Mouse (Mus musculus): ENCODE measurements around the gene Tm9sf1. TPM values are rescaled to one million over a fixed set of nuclear protein-coding genes. Genes with fewer than 3 reads are reported as not detected.

Gene Tm9sf1
- 68.7 and 73.4 TPM in 2 replicates for polyA plus RNA-seq (2016; fragmentation: Nextera tagmentation; extraction: Ambion mirVana)

GRCm38 (mm10) chr14:55643060-55643907 lies at the start of gene Tm9sf1:
Tm9sf1 (minus strand) TSS chr14:55643806.
- peaks cover 35% of the 10 kb centered on the region for H3K36me3 ChIP-seq (replicated peaks)
- H3K9ac ChIP-seq: peak within 1 kb of the TSS; percentile 90
- ATAC-seq (ENCODE audit: low FRiP score): peak; percentile 90
- H3K4me1 ChIP-seq: peaks cover 25% of the 10 kb centered on the region
- H3K9me3 ChIP-seq: no peaks in the 10 kb centered on the region
- H3K4me2 ChIP-seq: peak within 1 kb of the TSS; percentile 90
- under 1% methylated on average over 87 of the region's 89 CpGs for WGBS
- H3K27me3 ChIP-seq: no peaks in the 10 kb centered on the region
- H3K27ac ChIP-seq: peak within 1 kb of the TSS; percentile 94
- H3K4me3 ChIP-seq (replicated peaks): peak within 1 kb of the TSS; percentile 92

DNA sequence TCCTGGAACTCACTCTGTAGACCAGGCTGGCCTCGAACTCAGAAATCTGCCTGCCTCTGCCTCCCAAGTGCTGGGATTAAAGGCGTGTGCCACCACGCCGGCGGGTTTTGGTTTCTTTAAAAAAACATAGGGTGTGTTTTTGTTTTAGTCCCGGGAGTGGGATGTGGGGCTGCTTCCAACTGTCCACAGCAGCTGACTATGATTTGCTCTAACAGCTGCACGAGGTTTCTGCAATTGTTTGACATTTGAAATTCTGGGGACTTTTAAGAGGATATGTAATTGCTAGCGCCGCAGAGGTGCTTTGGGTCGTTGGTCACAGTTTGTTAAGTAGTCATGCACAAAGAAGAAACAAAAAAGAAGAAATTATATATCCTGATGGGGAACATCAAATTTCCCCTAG lies 45.8 kb upstream of the Tm9sf1 start:
- no peaks in the 10 kb centered on the region for H3K27me3 ChIP-seq
- no peak overlapping the region for H3K4me2 ChIP-seq
- ATAC-seq (ENCODE audit: low FRiP score): no peak
- no peak overlapping the region for H3K27ac ChIP-seq
- WGBS: 80% methylated on average over 10 of the region's 10 CpGs
- H3K36me3 ChIP-seq (replicated peaks): no peaks in the 10 kb centered on the region
- H3K4me3 ChIP-seq (replicated peaks): no peak overlapping the region
- H3K9me3 ChIP-seq: no peaks in the 10 kb centered on the region
- H3K4me1 ChIP-seq: no peaks in the 10 kb centered on the region
- no peak overlapping the region for H3K9ac ChIP-seq

DNA sequence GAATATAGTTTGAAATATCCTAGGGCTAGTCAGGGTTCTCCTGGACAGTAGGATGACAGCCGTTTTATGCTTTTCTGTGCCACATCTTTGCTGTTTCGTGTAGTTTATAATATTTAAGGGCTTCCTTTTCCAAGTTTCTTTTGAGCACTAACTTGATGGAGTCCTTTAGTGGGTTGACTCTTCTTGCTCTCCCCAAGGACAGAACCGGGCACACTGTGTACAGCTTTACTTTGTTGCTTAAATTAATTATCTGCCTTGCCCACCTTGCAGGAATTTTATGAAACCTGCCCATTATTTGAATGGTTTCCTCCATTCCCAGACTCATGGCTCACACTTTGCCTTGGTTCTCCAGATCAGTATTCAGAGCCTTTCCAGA lies 38.5 kb upstream of the Tm9sf1 start:
- H3K9ac ChIP-seq: peak overlapping the region; percentile 83; the same call in 1 of the 2 replicates
- H3K36me3 ChIP-seq (replicated peaks): peaks cover 34% of the 10 kb centered on the region
- H3K9me3 ChIP-seq: no peaks in the 10 kb centered on the region
- peak overlapping the region; percentile 72; the same call in 1 of the 2 replicates for H3K27ac ChIP-seq
- peaks cover 11% of the 10 kb centered on the region for H3K4me1 ChIP-seq
- H3K4me2 ChIP-seq: peak overlapping the region; percentile 86
- peak overlapping the region; percentile 86 for H3K4me3 ChIP-seq (replicated peaks)
- peak; percentile 66 for ATAC-seq (ENCODE audit: low FRiP score)
- no peaks in the 10 kb centered on the region for H3K27me3 ChIP-seq
- 17% methylated on average over 3 of the region's 3 CpGs for WGBS

DNA sequence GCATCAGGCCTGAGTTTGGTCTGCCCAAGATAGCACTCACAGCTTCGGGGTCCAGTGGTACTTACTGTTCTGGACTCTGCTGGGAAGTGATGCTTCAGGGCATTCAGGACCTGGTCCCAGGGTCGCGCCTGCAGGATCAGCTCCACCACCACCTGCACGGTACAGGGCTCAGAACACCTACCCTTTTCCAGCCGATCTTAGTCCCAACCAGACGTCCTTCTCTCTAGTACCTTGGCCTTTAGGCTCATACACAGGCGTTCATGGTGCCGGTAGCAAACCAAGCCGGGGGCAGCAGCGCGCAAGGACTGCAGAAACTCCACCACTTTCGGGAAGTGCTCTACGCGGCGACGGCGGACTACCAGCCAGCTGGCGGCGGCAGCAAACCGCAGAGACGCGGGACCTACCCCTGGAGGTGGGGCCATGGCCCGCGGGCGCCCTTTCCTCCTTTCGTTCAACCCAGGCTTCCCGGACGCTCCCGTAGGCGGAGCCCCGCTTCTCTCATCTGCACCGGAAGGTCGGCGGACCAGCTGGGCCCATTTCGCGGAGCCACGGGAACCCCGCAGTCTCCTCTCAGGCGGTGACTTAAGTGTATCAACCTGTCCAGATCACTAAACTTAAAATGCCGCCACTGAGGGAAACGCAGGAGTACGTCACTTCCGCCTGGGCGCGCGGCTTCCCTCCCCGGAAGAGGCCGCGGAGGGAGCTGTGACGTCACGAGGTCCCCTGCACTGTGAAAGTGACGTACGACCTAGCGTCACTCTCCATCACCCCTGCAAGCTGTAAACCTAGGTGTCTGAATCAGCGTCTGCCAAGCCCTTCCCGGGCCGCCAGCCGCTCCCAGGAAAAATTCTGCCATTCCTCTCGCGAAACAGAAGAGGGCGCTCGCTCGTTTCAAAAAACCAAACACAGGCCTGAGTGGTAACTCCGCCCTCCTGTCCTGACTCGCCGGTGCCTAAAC lies 37.8 kb upstream of the Tm9sf1 start, which contains the start of gene Tinf2:
TSS of gene Tinf2 (minus strand) at position 661 of the 958 bp plus-strand sequence.
- H3K4me1 ChIP-seq: peaks cover 11% of the 10 kb centered on the region
- H3K36me3 ChIP-seq (replicated peaks): peaks cover 40% of the 10 kb centered on the region
- ATAC-seq (ENCODE audit: low FRiP score): peak; percentile 98
- peak within 1 kb of the TSS; percentile 86 for H3K4me2 ChIP-seq
- WGBS: under 1% methylated on average over 66 of the region's 66 CpGs
- peak within 1 kb of the TSS; percentile 72 for H3K27ac ChIP-seq
- peak within 1 kb of the TSS; percentile 83 for H3K9ac ChIP-seq
- no peaks in the 10 kb centered on the region for H3K9me3 ChIP-seq
- H3K4me3 ChIP-seq (replicated peaks): peak within 1 kb of the TSS; percentile 86
- no peaks in the 10 kb centered on the region for H3K27me3 ChIP-seq

DNA sequence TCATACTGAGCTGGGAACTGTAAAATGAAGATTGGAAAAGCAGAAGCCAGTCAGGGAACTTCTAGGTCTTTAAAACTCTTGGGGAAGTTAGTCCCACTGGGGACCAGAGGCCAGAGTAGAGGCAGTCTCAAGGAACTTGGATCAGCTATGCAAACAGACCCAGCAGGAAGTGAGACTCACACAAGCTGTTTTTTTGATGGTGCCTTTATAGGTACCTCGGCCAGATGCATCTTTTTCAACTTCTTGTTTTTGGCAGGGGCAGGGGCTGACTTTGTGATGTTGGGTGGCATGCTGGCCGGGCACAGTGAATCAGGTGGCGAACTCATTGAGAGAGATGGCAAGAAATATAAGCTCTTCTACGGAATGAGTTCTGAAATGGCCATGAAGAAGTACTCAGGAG lies 34.0 kb upstream of the Tm9sf1 start:
- ATAC-seq (ENCODE audit: low FRiP score): no peak
- H3K27ac ChIP-seq: no peak overlapping the region
- no peaks in the 10 kb centered on the region for H3K9me3 ChIP-seq
- 89% methylated on average over 4 of the region's 4 CpGs for WGBS
- peaks cover 53% of the 10 kb centered on the region for H3K36me3 ChIP-seq (replicated peaks)
- H3K4me2 ChIP-seq: no peak overlapping the region
- no peak overlapping the region for H3K9ac ChIP-seq
- no peaks in the 10 kb centered on the region for H3K27me3 ChIP-seq
- no peak overlapping the region for H3K4me3 ChIP-seq (replicated peaks)
- peaks cover 16% of the 10 kb centered on the region for H3K4me1 ChIP-seq

DNA sequence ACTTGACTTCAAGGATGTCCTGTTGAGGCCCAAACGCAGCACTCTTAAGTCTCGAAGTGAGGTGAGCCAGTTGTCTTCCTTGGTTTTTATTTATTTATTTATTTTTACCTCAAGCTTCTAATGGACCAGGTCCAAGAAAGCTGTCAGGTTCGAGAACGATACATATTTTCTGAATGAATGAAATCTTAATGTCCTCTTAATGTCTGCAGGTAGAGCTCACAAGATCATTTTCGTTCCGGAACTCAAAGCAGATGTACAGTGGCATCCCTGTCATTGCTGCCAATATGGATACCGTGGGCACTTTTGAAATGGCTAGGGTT lies 29.1 kb upstream of the Tm9sf1 start:
- Histone ChIP-seq H3K9me3 (no peaks in the 10 kb centered on the region), H3K4me1 (peaks cover 23% of the 10 kb centered on the region), H3K27me3 (no peaks in the 10 kb centered on the region), H3K4me2 (peak overlapping the region; percentile 97), H3K4me3 (replicated peaks) (peak overlapping the region; percentile 68), H3K27ac (0 out of 2 replicates have a peak overlapping the region, but pooled peaks have one; percentile 88), H3K9ac (peak overlapping the region; percentile 56), H3K36me3 (replicated peaks) (peaks cover 34% of the 10 kb centered on the region)
- 85% methylated on average over 7 of the region's 7 CpGs for WGBS
- ATAC-seq (ENCODE audit: low FRiP score): no peak

DNA sequence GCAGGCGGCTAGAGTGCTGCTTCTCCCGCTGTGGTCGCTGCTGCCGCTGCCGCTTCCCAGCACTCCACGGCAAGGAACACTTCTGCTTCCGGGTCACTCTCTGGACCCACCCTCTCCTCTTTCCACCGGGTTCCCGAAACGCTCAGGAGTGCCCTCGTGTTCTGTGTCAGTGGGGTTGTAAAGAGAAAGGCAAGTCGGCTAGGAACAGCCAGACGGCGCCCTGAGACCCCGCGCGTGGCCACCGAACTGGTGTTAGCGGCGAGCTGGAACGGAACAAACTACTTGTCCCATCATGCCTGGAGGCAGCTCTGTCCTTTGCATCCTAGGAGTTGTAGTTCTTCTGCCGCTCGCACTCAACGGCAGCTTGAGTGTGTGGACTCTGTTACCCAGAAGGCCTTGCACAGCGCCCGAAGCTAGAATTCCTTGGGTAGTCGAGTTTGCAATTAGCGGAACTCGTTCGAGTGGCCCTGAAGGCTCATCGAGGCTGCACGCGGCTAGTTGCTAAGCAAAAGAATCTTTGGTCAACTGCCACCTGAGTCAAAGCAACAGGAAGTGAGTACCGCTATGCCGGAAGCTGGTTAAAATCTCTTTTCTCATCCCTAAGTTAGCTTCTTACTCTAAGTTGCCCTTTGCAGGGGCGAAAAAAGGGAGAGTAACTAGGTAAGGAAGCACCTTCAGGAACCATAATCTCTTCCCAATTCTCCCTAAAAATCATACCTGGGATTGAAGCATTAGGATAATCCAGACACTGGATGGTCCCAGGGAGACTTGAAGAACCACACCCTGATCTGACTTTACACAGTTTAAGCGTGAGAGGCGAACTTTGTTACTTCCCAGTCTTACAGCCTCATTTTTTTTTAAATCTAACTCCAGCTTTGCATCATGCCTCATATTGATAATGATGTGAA lies 28.5 kb upstream of the Tm9sf1 start, which contains the start of the genes Gmpr2 and Nedd8:
TSS of gene Gmpr2 (plus strand) at position 109 of the 908 bp plus-strand sequence.
TSS of gene Nedd8 (minus strand) at position 292 of the 908 bp plus-strand sequence.
- peak within 1 kb of the TSS; percentile 90 for H3K9ac ChIP-seq
- WGBS: under 1% methylated on average over 38 of the region's 38 CpGs
- peak; percentile 98 for ATAC-seq (ENCODE audit: low FRiP score)

GRCm38 (mm10) chr14:55671486-55671832 lies 27.9 kb upstream of the Tm9sf1 start:
- Histone ChIP-seq H3K9me3 (no peaks in the 10 kb centered on the region), H3K27ac (peak overlapping the region; percentile 88), H3K27me3 (no peaks in the 10 kb centered on the region), H3K9ac (peak overlapping the region; percentile 90), H3K4me3 (replicated peaks) (peak overlapping the region; percentile 68), H3K36me3 (replicated peaks) (peaks cover 26% of the 10 kb centered on the region), H3K4me1 (peaks cover 23% of the 10 kb centered on the region), H3K4me2 (peak overlapping the region; percentile 97)
- peak; percentile 63 for ATAC-seq (ENCODE audit: low FRiP score)
- under 1% methylated on average over 12 of the region's 12 CpGs for WGBS

More for the DNA sequence above, 28.5 kb upstream of the Tm9sf1 start, which contains the start of the genes Gmpr2 and Nedd8:
- Histone ChIP-seq H3K4me2 (peak within 1 kb of the TSS; percentile 97), H3K4me1 (peaks cover 23% of the 10 kb centered on the region), H3K36me3 (replicated peaks) (peaks cover 29% of the 10 kb centered on the region), H3K27me3 (no peaks in the 10 kb centered on the region), H3K9me3 (no peaks in the 10 kb centered on the region), H3K27ac (peak within 1 kb of the TSS; percentile 88), H3K4me3 (replicated peaks) (peak within 1 kb of the TSS; percentile 68)

DNA sequence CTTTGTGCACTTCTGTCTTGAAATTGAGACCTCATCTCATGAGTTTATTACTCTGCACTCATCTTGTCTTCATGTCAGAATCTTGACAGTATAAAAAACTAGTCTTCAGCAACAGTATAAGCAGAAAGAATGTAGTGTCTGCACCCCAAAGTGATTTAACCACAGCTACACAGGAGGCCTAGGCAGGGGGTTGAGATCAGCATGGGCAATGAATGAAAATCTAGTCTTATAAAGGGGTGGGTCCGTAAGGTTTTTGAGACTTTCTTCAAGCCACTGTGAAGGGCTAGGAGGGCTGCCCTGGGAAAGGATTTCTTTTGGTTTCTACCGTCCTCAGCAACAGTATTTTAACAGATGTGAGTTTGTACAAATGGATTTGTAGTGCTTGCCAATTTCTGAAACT lies 17.0 kb upstream of the Tm9sf1 start:
- Histone ChIP-seq H3K27ac (0 out of 2 replicates have a peak overlapping the region, but pooled peaks have one; percentile 5), H3K4me2 (peak overlapping the region; percentile 58; the same call in 1 of the 2 replicates), H3K36me3 (replicated peaks) (peaks cover 34% of the 10 kb centered on the region), H3K9ac (no peak overlapping the region), H3K9me3 (no peaks in the 10 kb centered on the region), H3K4me1 (peaks cover 13% of the 10 kb centered on the region), H3K27me3 (no peaks in the 10 kb centered on the region), H3K4me3 (replicated peaks) (peak overlapping the region; percentile 69)
- no peak; the same call in 1 of the 2 replicates for ATAC-seq (ENCODE audit: low FRiP score)
- 38% methylated on average over 2 of the region's 2 CpGs for WGBS

DNA sequence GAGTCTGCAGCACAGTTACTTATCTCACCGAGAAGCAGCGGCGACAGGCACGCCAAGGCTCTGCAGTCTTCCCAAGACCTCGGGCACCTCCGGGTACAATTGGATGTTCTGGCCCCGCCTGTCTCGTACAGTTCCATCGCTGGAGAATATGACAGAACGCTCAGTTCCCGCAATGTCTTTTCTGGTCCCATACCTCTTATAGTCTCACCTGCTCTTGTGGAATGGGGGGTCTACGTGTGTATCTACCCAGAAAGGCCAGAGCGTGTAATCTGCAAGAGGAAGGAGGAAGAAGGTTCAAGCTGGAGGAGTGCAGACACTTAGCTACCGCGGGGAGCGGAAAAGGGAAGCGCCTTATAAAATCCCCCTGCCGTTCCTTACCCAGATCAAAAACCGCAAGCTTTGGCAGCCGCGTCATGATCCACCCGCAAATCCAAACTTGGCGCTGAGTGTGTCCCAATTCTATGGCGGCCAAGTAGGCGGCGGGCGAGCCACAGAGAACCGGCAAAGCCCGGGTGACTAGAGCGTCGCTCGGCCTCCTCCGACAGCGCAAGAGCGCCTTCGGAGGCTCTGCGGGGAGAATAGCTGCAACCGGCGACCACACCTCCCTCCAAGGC lies 16.5 kb upstream of the Tm9sf1 start, which contains the start of gene Mdp1:
TSS of gene Mdp1 (minus strand) at position 549 of the 614 bp plus-strand sequence.
- peaks cover 13% of the 10 kb centered on the region for H3K4me1 ChIP-seq
- H3K4me3 ChIP-seq (replicated peaks): peak within 1 kb of the TSS; percentile 69
- H3K9me3 ChIP-seq: no peaks in the 10 kb centered on the region
- ATAC-seq (ENCODE audit: low FRiP score): peak; percentile 91
- H3K4me2 ChIP-seq: peak within 1 kb of the TSS; percentile 58
- peak within 1 kb of the TSS; percentile 72 for H3K9ac ChIP-seq
- peak within 1 kb of the TSS; percentile 68 for H3K27ac ChIP-seq
- H3K27me3 ChIP-seq: no peaks in the 10 kb centered on the region
- H3K36me3 ChIP-seq (replicated peaks): peaks cover 33% of the 10 kb centered on the region
- WGBS: under 1% methylated on average over 39 of the region's 39 CpGs

DNA sequence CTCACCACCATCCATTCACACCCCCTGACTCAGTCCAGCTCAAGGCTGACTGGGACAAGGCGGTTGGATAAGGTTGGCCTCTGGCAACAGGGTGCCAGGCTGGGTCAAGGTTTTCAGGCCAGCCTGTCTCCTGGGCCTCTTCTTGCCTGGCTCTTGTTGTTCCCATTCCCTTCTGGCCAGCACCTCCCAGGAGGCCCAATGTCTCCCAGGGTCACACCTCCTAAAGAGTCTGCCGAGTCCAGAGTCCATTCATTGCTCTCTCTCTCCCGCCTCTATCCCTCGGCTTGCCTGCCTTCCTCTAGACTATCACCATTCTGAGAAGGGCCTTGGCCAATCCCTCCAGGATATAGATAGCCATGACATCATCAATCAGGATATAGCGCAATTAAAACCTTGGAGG lies 14.4 kb upstream of the Tm9sf1 start:
- no peak overlapping the region for H3K9ac ChIP-seq
- H3K9me3 ChIP-seq: no peaks in the 10 kb centered on the region
- H3K36me3 ChIP-seq (replicated peaks): peaks cover 25% of the 10 kb centered on the region
- no peak overlapping the region for H3K4me2 ChIP-seq
- ATAC-seq (ENCODE audit: low FRiP score): no peak
- H3K4me1 ChIP-seq: peaks cover 13% of the 10 kb centered on the region
- H3K4me3 ChIP-seq (replicated peaks): no peak overlapping the region
- H3K27me3 ChIP-seq: no peaks in the 10 kb centered on the region
- H3K27ac ChIP-seq: no peak overlapping the region
- 91% methylated on average over 5 of the region's 5 CpGs for WGBS

Data from forebrain, embryonic 12.5 days (tissue).